19 mouse cellular contexts compared by ENCODE assay signal in genomic region chr14:114821672-114822071, GRCm38 (mm10).
DNase-seq lines count a peak whose midpoint lies in the region; ATAC-seq lines count a peak whose summit lies in the region.
"Had no signal": no experiment of that assay in that cellular context is flagged by ENCODE, and none has a peak within 500 bp of the region (broad histone marks: within the 10 kb centered on the region; RNA-seq: fewer than 3 reads in every experiment).

No protein-coding gene starts in this region.

- WGBS in heart, embryonic 10.5 days = 72% methylated on average over 5 of the region's 5 CpGs
- WGBS in kidney, embryonic 16.5 days = 88% methylated on average over 5 of the region's 5 CpGs
- 80% methylated on average over 5 of the region's 5 CpGs for whole genome bisulfite sequencing in embryonic facial prominence, embryonic 10.5 days
- WGBS in neural tube, embryonic 14.5 days = 69% methylated on average over 5 of the region's 5 CpGs

- H3K9me3 ChIP-seq in heart, embryonic 10.5 days = no peaks in the 10 kb centered on the region
- no peaks in the 10 kb centered on the region for H3K9me3 ChIP-seq in kidney, embryonic 16.5 days (ENCODE audit: low read length)
- no peaks in the 10 kb centered on the region for H3K9me3 ChIP-seq in embryonic facial prominence, embryonic 10.5 days
- H3K9me3 ChIP-seq in neural tube, embryonic 14.5 days (ENCODE audit: control insufficient read depth, low read length) = no peaks in the 10 kb centered on the region
- H3K9me3 ChIP-seq: midbrain, embryonic 10.5 days had no signal

- ATAC-seq in kidney, embryonic 16.5 days (ENCODE audit: low FRiP score, low TSS enrichment) = 0 out of 2 replicates have a peak, but pooled peaks have one; percentile 27
- peak; percentile 51; the same call in 1 of the 2 replicates for ATAC-seq in neural tube, embryonic 14.5 days (ENCODE audit: low read depth)

- no peak for DNase-seq in heart, embryonic 10.5 days (ENCODE audit: low spot score)
- DNase-seq in heart, adult 8-10 months (ENCODE audit: low spot score) = no peak
- no peak for DNase-seq in kidney, adult 8-10 months
- DNase-seq in embryonic facial prominence, embryonic 10.5 days (ENCODE audit: low spot score) = no peak
- no peak for DNase-seq in lung, postnatal 25 days (ENCODE audit: low spot score)
- DNase-seq: adrenal gland, postnatal 14 days; cerebellum, adult 18-20 months; cerebellum, postnatal 36 days; gastrocnemius, postnatal 14 days; kidney, adult 11 months; kidney, postnatal 36 days; lung, adult 2 months; lung, postnatal 4 days; thymus, postnatal 36 days had no signal

- H3K27ac ChIP-seq in heart, embryonic 10.5 days = peak overlapping the region; percentile 80
- H3K27ac ChIP-seq in kidney, embryonic 16.5 days (ENCODE audit: low read length) = no peak overlapping the region
- peak overlapping the region; percentile 79 for H3K27ac ChIP-seq in embryonic facial prominence, embryonic 10.5 days (replicated peaks)
- H3K27ac ChIP-seq in neural tube, embryonic 14.5 days (ENCODE audit: low read depth, low read length) = no peak overlapping the region

- no peak overlapping the region for H3K9ac ChIP-seq in kidney, embryonic 16.5 days (replicated peaks; ENCODE audit: low read length)
- H3K9ac ChIP-seq in neural tube, embryonic 14.5 days (replicated peaks; ENCODE audit: low read depth, low read length) = no peak overlapping the region

- H3K4me1 ChIP-seq in heart, embryonic 10.5 days = peaks cover 22% of the 10 kb centered on the region
- H3K4me1 ChIP-seq in kidney, embryonic 16.5 days (ENCODE audit: insufficient read depth, low read length) = no peaks in the 10 kb centered on the region
- H3K4me1 ChIP-seq in embryonic facial prominence, embryonic 10.5 days = peaks cover 32% of the 10 kb centered on the region
- H3K4me1 ChIP-seq in neural tube, embryonic 14.5 days (ENCODE audit: control insufficient read depth, insufficient read depth, low read length) = no peaks in the 10 kb centered on the region

- no peak overlapping the region for H3K4me2 ChIP-seq in kidney, embryonic 16.5 days (replicated peaks; ENCODE audit: low read depth, low read length)
- H3K4me2 ChIP-seq in neural tube, embryonic 14.5 days (ENCODE audit: low read depth, low read length) = no peak overlapping the region

- H3K36me3 ChIP-seq in heart, embryonic 10.5 days = no peaks in the 10 kb centered on the region
- no peaks in the 10 kb centered on the region for H3K36me3 ChIP-seq in kidney, embryonic 16.5 days (ENCODE audit: insufficient read depth, low read length)
- no peaks in the 10 kb centered on the region for H3K36me3 ChIP-seq in embryonic facial prominence, embryonic 10.5 days (replicated peaks)
- no peaks in the 10 kb centered on the region for H3K36me3 ChIP-seq in neural tube, embryonic 14.5 days (ENCODE audit: control insufficient read depth, insufficient read depth, low read length)
- H3K36me3 ChIP-seq: midbrain, embryonic 10.5 days had no signal

- H3K4me3 ChIP-seq in heart, embryonic 10.5 days = no peak overlapping the region
- no peak overlapping the region for H3K4me3 ChIP-seq in kidney, embryonic 16.5 days (ENCODE audit: low read length)
- H3K4me3 ChIP-seq in embryonic facial prominence, embryonic 10.5 days = no peak overlapping the region
- no peak overlapping the region for H3K4me3 ChIP-seq in neural tube, embryonic 14.5 days (ENCODE audit: low read depth, low read length)
- H3K4me3 ChIP-seq: midbrain, embryonic 10.5 days; myocyte had no signal

- H3K27me3 ChIP-seq in heart, embryonic 10.5 days (ENCODE audit: insufficient read depth, poor library complexity, severe bottlenecking) = no peaks in the 10 kb centered on the region
- H3K27me3 ChIP-seq in kidney, embryonic 16.5 days (ENCODE audit: insufficient read depth, low read length) = no peaks in the 10 kb centered on the region
- no peaks in the 10 kb centered on the region for H3K27me3 ChIP-seq in embryonic facial prominence, embryonic 10.5 days (replicated peaks; ENCODE audit: low read depth, poor library complexity, severe bottlenecking)
- H3K27me3 ChIP-seq in neural tube, embryonic 14.5 days (ENCODE audit: control insufficient read depth, insufficient read depth, low read length) = no peaks in the 10 kb centered on the region
- H3K27me3 ChIP-seq: CH12.LX had no signal

Comparison
In these comparisons a context has a peak if more than half of its experiments do, and no peak if none do; other contexts are left out.
1. H3K27ac ChIP-seq: peak in heart, embryonic 10.5 days (single experiment) and embryonic facial prominence, embryonic 10.5 days (single experiment); none in kidney, embryonic 16.5 days (single experiment) and neural tube, embryonic 14.5 days (single experiment).